Mouse (Mus musculus) right cerebral cortex, postnatal 10 days (tissue): ENCODE data around the gene Trpc4ap.
"Not testable (repeated sequence)": the region's sequence is repeated elsewhere in the genome, so short reads cannot be mapped to it uniquely, and the experiment has no call there.

Source experiments
- DNase-seq, 2 experiments: peaks; one replicate each; pipeline ENCODE4 v3.0.0; 2021; ENCODE audit warnings: low spot score in 2 of 2

Trpc4ap gene

GRCm38 (mm10) chr2:155691723-155692493 lies at the start of gene Trpc4ap:
Trpc4ap (minus strand) TSS chr2:155692384.
- DNase-seq, result peak; percentile 96 to 97

GRCm38 (mm10) chr2:155737803-155738202 lies 45.6 kb upstream of the Trpc4ap start:
- DNase-seq, result no peak

GRCm38 (mm10) chr2:155736936-155737335 lies 44.8 kb upstream of the Trpc4ap start:
- DNase-seq, result no peak

- not testable (repeated sequence) for DNase-seq
These were observed 43.6 kb upstream of the Trpc4ap start, which contains the start of gene Gm17581 for GRCm38 (mm10) chr2:155735766-155736165. Gm17581 (minus strand) TSS chr2:155735866.

GRCm38 (mm10) chr2:155735080-155735479 lies 42.9 kb upstream of the Trpc4ap start:
- no peak for DNase-seq

GRCm38 (mm10) chr2:155729158-155729645 lies 37.0 kb upstream of the Trpc4ap start, which contains the start of gene Edem2:
Edem2 (minus strand) TSS chr2:155729475.
- peak; percentile 96 for DNase-seq

- DNase-seq, result no peak
These were observed 36.6 kb upstream of the Trpc4ap start for GRCm38 (mm10) chr2:155728742-155729141.

GRCm38 (mm10) chr2:155727764-155728395 lies 35.7 kb upstream of the Trpc4ap start:
- DNase-seq, result no peak

- DNase-seq, result no peak
These were observed 34.1 kb upstream of the Trpc4ap start for GRCm38 (mm10) chr2:155726302-155726701.

- no peak for DNase-seq
These were observed 32.3 kb upstream of the Trpc4ap start for GRCm38 (mm10) chr2:155724526-155724925.

GRCm38 (mm10) chr2:155724036-155724435 lies 31.9 kb upstream of the Trpc4ap start:
- no peak for DNase-seq

- DNase-seq, result no peak
These were observed 28.4 kb upstream of the Trpc4ap start for GRCm38 (mm10) chr2:155720585-155720984.

- DNase-seq, result no peak
These were observed 25.2 kb upstream of the Trpc4ap start for GRCm38 (mm10) chr2:155717082-155717990.

GRCm38 (mm10) chr2:155710557-155710956 lies 18.4 kb upstream of the Trpc4ap start:
- no peak for DNase-seq

- peak; percentile 70 to 72 for DNase-seq
These were observed 15.1 kb upstream of the Trpc4ap start for GRCm38 (mm10) chr2:155707251-155707650.

GRCm38 (mm10) chr2:155703630-155704029 lies 11.4 kb upstream of the Trpc4ap start:
- no peak for DNase-seq

GRCm38 (mm10) chr2:155701399-155701919 lies 9.3 kb upstream of the Trpc4ap start:
- DNase-seq, result no peak

GRCm38 (mm10) chr2:155698443-155698842 lies 6.3 kb upstream of the Trpc4ap start:
- DNase-seq, result not testable (repeated sequence)

- no peak for DNase-seq
These were observed 4.7 kb upstream of the Trpc4ap start for GRCm38 (mm10) chr2:155696851-155697250.

GRCm38 (mm10) chr2:155696091-155696558 lies 3.9 kb upstream of the Trpc4ap start:
- peak; percentile 81 to 88 for DNase-seq

GRCm38 (mm10) chr2:155695316-155695715 lies 3.1 kb upstream of the Trpc4ap start:
- DNase-seq, result no peak
